Mouse (Mus musculus): Measurements from ENCODE around the gene Olfr1506. TPM values are rescaled to one million over a fixed set of nuclear protein-coding genes. Genes with fewer than 3 reads are reported as not detected.
"Not testable (repeated sequence)": the region's sequence is repeated elsewhere in the genome, so short reads cannot be mapped to it uniquely, and the experiment has no call there.

Gene Olfr1506
- 0.38 TPM in 1 of 2 replicates, not detected in the other for total RNA-seq (2021)
- long read RNA-seq, result 0 reads

DNA sequence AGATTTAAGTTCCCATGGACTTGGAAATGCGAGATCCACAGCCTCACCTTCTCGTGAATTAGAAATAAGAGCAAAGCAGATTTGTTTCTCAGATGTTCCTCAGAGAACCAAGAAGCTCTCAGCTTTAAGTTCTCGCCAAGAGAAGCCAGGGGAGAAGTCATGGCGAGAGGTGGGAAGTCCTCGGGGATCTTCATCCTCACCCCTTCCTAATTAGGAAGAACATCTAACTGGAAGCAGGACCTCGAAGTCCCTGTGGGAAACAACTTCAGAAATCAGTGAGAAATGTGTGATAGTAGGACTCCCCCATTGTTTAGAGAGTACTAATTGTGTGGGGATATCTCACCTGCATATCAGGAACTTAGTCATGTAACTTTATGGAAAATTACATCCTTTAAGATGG lies at the start of gene Olfr1506:
Olfr1506 (minus strand) TSS at position 101 of the 400 bp plus-strand sequence.
- DNase-seq, result not testable (repeated sequence)

GRCm38 (mm10) chr2:90270932-90271331 lies 46.6 kb upstream of the Olfr1506 start, which contains the start of gene Olfr1271:
TSS of gene Olfr1271 (minus strand) at chr2:90271032.
- no peak for DNase-seq

- DNase-seq, result no peak
These were observed 33.2 kb upstream of the Olfr1506 start, which contains the start of gene Olfr142 for GRCm38 (mm10) chr2:90257492-90257891. TSS of gene Olfr142 (minus strand) at chr2:90257592.

- not testable (repeated sequence) for DNase-seq
These were observed 24.7 kb downstream of the Olfr1506 start for GRCm38 (mm10) chr2:90199606-90200005.

DNA sequence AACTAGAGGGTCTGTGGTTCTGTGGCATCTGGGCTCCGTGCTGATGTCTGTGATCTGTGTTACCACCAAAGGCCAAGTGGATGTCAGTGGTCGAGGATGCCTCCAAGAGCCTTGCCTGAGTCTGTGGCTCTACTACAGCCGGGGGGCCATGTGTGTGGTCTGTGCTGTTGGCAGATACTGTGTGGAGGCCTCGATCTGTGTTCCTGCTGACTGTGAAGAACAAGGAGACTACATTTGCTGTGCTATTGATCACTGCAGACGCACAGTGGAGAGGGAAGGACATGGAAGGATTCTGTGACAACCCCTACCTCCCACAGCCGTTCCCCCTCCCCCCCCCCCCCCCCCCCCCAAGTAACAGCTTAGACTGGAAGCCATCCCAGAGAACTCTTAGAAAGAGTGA lies 29.0 kb downstream of the Olfr1506 start:
- DNase-seq, result not testable (repeated sequence)

GRCm38 (mm10) chr2:90194750-90195149 lies 29.5 kb downstream of the Olfr1506 start:
- not testable (repeated sequence) for DNase-seq

GRCm38 (mm10) chr2:90187082-90187481 lies 37.2 kb downstream of the Olfr1506 start:
- not testable (repeated sequence) for DNase-seq

GRCm38 (mm10) chr2:90186082-90186481 lies 38.2 kb downstream of the Olfr1506 start:
- not testable (repeated sequence) for DNase-seq

Other genes starting within 250 kb of the Olfr1506 start
- not detected in 2 replicates for gene Olfr1261, start 233.3 kb downstream of the Olfr1506 start, total RNA-seq (2021)
- not detected in 2 replicates for gene Olfr1262, start 224.3 kb downstream of the Olfr1506 start, total RNA-seq (2021)
- not detected in 2 replicates for gene Olfr1263, start 212.4 kb downstream of the Olfr1506 start, total RNA-seq (2021)
- not detected in 2 replicates for gene Olfr1264, start 198.9 kb downstream of the Olfr1506 start, total RNA-seq (2021)
- gene Olfr1265, start 189.2 kb downstream of the Olfr1506 start, total RNA-seq (2021), result not detected in 2 replicates
- not detected in 2 replicates for gene Olfr140, start 160.9 kb downstream of the Olfr1506 start, total RNA-seq (2021)
- not detected in 2 replicates for gene Olfr1269, start 103.1 kb downstream of the Olfr1506 start, total RNA-seq (2021)
- not detected in 2 replicates for gene Olfr32, start 82.2 kb downstream of the Olfr1506 start, total RNA-seq (2021)
- not detected in 2 replicates for gene Olfr1270, start 71.4 kb downstream of the Olfr1506 start, total RNA-seq (2021)
- gene Olfr142, start 33.1 kb upstream of the Olfr1506 start, total RNA-seq (2021), result not detected in 2 replicates
- not detected in 2 replicates for gene Olfr1271, start 46.5 kb upstream of the Olfr1506 start, total RNA-seq (2021)
- not detected in 2 replicates for gene Olfr1272, start 68.3 kb upstream of the Olfr1506 start, total RNA-seq (2021)
- gene Gm13769, start 97.7 kb upstream of the Olfr1506 start, total RNA-seq (2021), result not detected in 2 replicates
- gene Olfr1274-ps, start 174.2 kb upstream of the Olfr1506 start, total RNA-seq (2021), result not detected in 2 replicates

Measured in adrenal gland, postnatal 25 days (tissue).